Mouse (Mus musculus) liver, embryonic 12.5 days (tissue): ENCODE data around the gene Cdk9. TPM values are rescaled to one million over a fixed set of nuclear protein-coding genes. Genes with fewer than 3 reads are reported as not detected.

Experiments used
- ATAC-seq: fragments of 200-750 bp; cut with Nextera tagmentation; 2 replicates; pipeline ENCODE4 v1.8.0; 2017; ENCODE audit warnings: moderate number of reproducible peaks, mild to moderate bottlenecking, moderate library complexity
- H3K27ac ChIP-seq: fragments of 300-500 bp; sonication (generic); 2 replicates; pipeline ENCODE4 v1.5.1; 2016; ENCODE audit warnings: mild to moderate bottlenecking
- H3K27me3 ChIP-seq: fragments of 300-500 bp; sonication (generic); replicated peaks from 2 replicates; pipeline ENCODE4 v1.6.1; 2016; ENCODE audit warnings: mild to moderate bottlenecking, moderate library complexity
- H3K36me3 ChIP-seq: fragments of 300-500 bp; sonication (generic); 2 replicates; pipeline ENCODE4 v1.6.1; 2016; ENCODE audit warnings: mild to moderate bottlenecking, moderate library complexity
- H3K4me1 ChIP-seq: fragments of 300-500 bp; sonication (generic); 2 replicates; pipeline ENCODE4 v1.6.1; 2016
- H3K4me2 ChIP-seq: fragments of 300-500 bp; sonication (generic); 2 replicates; pipeline ENCODE4 v1.6.1; 2016; ENCODE audit warnings: mild to moderate bottlenecking, moderate library complexity
- H3K4me3 ChIP-seq: fragments of 300-500 bp; sonication (generic); 2 replicates; pipeline ENCODE4 v1.5.1; 2016; ENCODE audit warnings: mild to moderate bottlenecking, moderate library complexity
- H3K9ac ChIP-seq: fragments of 300-500 bp; sonication (generic); 2 replicates; pipeline ENCODE4 v1.6.1; 2016; ENCODE audit warnings: mild to moderate bottlenecking, moderate library complexity
- H3K9me3 ChIP-seq: fragments of 300-500 bp; sonication (generic); replicated peaks from 2 replicates; pipeline ENCODE4 v1.6.1; 2016; ENCODE audit warnings: mild to moderate bottlenecking, moderate library complexity
- WGBS: fragments of 180-500 bp; shearing (Covaris S2); methylation state at CpG from one replicate; pipeline ENCODE4 v1.1.7; 2016; ENCODE audit not compliant: insufficient replicate concordance; 5-methylcytosine and 5-hydroxymethylcytosine counted together
- polyA plus RNA-seq: library from polyadenylated mRNA; unstranded; fragments of >200 nt; fragmentation: Nextera tagmentation; extraction: Ambion mirVana; gene quantifications from 2 replicates; pipeline ENCODE4 v1.2.1, GENCODE M21; 2016

The Cdk9 gene
- polyA plus RNA-seq, 1 experiment from 2014 or later = 86.1 TPM

DNA sequence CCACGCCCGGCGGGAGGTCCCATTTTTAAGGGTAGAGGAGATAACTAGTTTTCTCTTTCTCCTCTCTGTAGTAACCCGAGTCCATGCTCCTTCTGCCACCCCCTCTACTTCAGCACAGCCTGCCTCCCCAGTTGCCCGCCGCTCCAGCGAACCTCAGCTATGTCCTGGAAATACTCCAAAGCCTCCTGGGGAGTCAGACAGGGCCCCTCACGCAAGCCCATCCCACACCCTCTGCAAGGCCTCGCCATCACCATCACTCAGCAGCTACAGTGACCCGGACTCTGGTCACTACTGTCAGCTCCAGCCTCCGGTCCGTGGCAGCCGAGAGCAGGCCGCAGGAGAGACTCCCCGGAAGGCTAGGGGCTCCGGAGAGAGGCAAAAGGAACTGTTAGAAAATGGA, 36.2 kb upstream of the Cdk9 start:
- WGBS = 79% methylated on average over 16 of the region's 16 CpGs
- H3K4me1 ChIP-seq = no peaks in the 10 kb centered on the region
- H3K9me3 ChIP-seq = no peaks in the 10 kb centered on the region
- H3K36me3 ChIP-seq = peaks cover 38% of the 10 kb centered on the region
- no peak for ATAC-seq
- no peak overlapping the region for H3K4me2 ChIP-seq
- no peak overlapping the region for H3K27ac ChIP-seq
- H3K9ac ChIP-seq = no peak overlapping the region
- H3K4me3 ChIP-seq = no peak overlapping the region
- 0 out of 2 replicates have a peak, but pooled peaks cover 3% of the 10 kb centered on the region for H3K27me3 ChIP-seq

DNA sequence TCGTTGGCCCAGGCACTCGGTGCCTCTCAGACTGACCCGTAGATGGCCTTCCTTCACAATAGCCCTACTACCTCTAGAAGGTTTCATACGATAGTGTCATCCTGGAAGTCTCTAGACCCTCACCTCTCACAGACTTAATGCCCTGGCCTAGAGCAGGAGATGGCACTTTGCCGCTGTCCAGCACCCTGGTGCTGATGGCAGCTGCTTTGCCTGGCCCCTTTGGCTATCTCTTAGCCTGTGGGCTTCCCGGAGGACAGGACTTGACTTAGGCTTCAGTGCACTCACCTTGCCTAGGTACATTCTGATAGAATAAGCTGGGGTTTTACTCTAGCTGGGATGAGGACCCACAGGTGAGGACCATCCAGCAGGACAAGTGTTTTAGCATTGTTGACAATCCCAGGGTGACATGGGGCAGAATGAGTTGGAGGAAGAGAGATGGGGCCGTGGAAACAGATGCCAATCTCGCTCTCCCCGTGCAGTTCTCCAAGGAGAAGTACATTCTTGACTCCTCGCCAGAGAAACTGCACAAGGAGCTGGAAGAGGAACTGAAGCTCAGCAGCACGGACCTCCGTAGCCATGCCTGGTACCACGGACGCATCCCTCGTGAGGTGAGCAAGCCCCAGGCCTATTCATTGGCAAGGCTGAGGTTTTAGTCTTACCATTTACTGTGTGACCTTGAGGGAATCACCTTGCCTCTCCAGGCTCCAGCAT, 31.6 kb upstream of the Cdk9 start:
- ATAC-seq = no peak
- WGBS = 62% methylated on average over 15 of the region's 15 CpGs

DNA sequence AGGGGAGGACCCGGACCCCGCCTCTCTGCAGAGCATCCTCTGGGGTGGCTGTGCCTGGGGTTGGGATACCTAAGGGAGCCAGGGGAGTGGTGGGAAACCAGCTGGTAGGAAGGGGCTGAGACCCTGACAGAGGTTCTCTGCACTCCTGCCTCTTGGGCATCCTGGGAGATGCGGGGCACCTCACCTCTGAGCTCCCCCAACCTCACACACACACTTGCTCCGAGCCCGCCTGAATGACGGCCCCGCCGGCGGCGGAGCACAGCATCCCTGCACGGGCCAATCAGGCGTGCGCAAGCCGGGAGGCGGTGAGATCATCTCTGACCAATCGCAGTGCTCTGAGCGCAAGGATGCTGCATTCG, 29.3 kb upstream of the Cdk9 start:
- peaks cover 36% of the 10 kb centered on the region for H3K27me3 ChIP-seq

More for the DNA sequence above, 31.6 kb upstream of the Cdk9 start:
- Histone ChIP-seq H3K4me2 (no peak overlapping the region), H3K27me3 (peaks cover 36% of the 10 kb centered on the region), H3K4me1 (peaks cover 11% of the 10 kb centered on the region), H3K36me3 (peaks cover 25% of the 10 kb centered on the region), H3K27ac (no peak overlapping the region), H3K9ac (no peak overlapping the region), H3K4me3 (no peak overlapping the region), H3K9me3 (no peaks in the 10 kb centered on the region)

GRCm38 (mm10) chr2:32741273-32742172, 28.6 kb upstream of the Cdk9 start:
- 0 out of 2 replicates have a peak, but pooled peaks have one; percentile 13 for ATAC-seq
- no peak overlapping the region for H3K27ac ChIP-seq
- H3K9ac ChIP-seq = no peak overlapping the region; the same call in 1 of the 2 replicates

More for the DNA sequence above, 29.3 kb upstream of the Cdk9 start:
- no peak overlapping the region for H3K4me3 ChIP-seq
- ATAC-seq = no peak
- no peak overlapping the region for H3K9ac ChIP-seq
- H3K4me2 ChIP-seq = 0 out of 2 replicates have a peak overlapping the region, but pooled peaks have one; percentile 69
- 68% methylated on average over 18 of the region's 18 CpGs for WGBS
- H3K27ac ChIP-seq = no peak overlapping the region
- peaks cover 17% of the 10 kb centered on the region for H3K36me3 ChIP-seq
- peaks cover 11% of the 10 kb centered on the region for H3K4me1 ChIP-seq
- H3K9me3 ChIP-seq = no peaks in the 10 kb centered on the region

GRCm38 (mm10) chr2:32740916-32741272, 28.0 kb upstream of the Cdk9 start, which contains the start of gene 6330409D20Rik:
Gene 6330409D20Rik, minus strand, starts transcription at chr2:32741016.
- H3K4me1 ChIP-seq = peaks cover 22% of the 10 kb centered on the region
- peaks cover 8% of the 10 kb centered on the region for H3K36me3 ChIP-seq
- 28% methylated on average over 11 of the region's 11 CpGs for WGBS
- no peaks in the 10 kb centered on the region for H3K9me3 ChIP-seq
- no peak for ATAC-seq
- H3K9ac ChIP-seq = no peak within 1 kb of the TSS; the same call in 1 of the 2 replicates
- H3K4me3 ChIP-seq = peak within 1 kb of the TSS; percentile 39
- H3K27me3 ChIP-seq = peaks cover 36% of the 10 kb centered on the region
- H3K27ac ChIP-seq = no peak within 1 kb of the TSS
- peak within 1 kb of the TSS; percentile 69 for H3K4me2 ChIP-seq

More at GRCm38 (mm10) chr2:32741273-32742172, 28.6 kb upstream of the Cdk9 start:
- Histone ChIP-seq H3K9me3 (no peaks in the 10 kb centered on the region), H3K4me2 (peak overlapping the region; percentile 69), H3K4me1 (peaks cover 15% of the 10 kb centered on the region), H3K4me3 (peak overlapping the region; percentile 39), H3K27me3 (peaks cover 36% of the 10 kb centered on the region), H3K36me3 (peaks cover 14% of the 10 kb centered on the region)
- 20% methylated on average over 55 of the region's 58 CpGs for WGBS

DNA sequence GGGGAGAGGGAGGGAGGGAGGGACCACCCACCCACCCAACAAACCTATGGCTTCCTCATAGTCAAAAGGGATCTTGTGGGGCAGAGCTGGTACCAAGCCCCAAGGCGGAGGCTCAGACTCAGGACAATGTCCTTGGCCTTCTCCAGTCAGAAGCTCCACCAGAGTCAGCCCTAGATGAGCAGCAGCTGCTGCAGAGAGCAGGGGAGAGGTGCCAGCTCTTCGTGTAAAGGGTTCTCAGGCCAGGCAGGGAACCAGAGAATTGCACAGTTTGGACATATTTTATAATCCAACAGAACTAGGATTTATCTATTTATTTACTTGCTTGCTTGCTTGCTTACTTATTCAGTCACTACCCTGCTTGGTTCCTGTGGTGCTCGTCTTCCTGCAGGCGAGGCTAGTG, 26.4 kb upstream of the Cdk9 start:
- H3K4me1 ChIP-seq = peaks cover 37% of the 10 kb centered on the region
- H3K27ac ChIP-seq = no peak overlapping the region
- H3K4me2 ChIP-seq = no peak overlapping the region
- no peak overlapping the region for H3K9ac ChIP-seq
- no peaks in the 10 kb centered on the region for H3K9me3 ChIP-seq
- WGBS = 66% methylated on average over 4 of the region's 4 CpGs
- ATAC-seq = no peak
- H3K36me3 ChIP-seq = no peaks in the 10 kb centered on the region
- H3K4me3 ChIP-seq = no peak overlapping the region
- H3K27me3 ChIP-seq = peaks cover 33% of the 10 kb centered on the region

DNA sequence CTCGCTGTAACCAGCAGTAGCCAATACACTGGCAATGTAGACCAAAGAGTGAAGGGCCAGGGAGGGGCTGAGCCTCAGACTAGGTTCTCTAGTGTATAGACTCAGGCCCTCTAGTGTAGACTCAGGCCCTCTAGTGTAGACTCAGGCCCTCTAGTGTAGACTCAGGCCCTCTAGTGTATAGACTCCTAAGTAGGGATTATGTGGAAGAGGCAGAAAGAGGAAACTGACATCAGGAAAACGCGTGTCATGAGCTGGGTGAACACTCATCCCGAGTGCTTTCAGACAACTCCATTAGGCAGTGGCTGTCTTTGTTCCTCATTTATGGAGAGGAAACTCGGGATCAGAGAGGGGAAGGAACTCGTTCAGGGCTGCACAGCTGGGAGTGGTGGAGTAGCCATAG, 24.1 kb upstream of the Cdk9 start:
- Histone ChIP-seq H3K9me3 (no peaks in the 10 kb centered on the region), H3K36me3 (no peaks in the 10 kb centered on the region), H3K27me3 (peaks cover 19% of the 10 kb centered on the region), H3K4me1 (peaks cover 37% of the 10 kb centered on the region), H3K9ac (no peak overlapping the region), H3K27ac (no peak overlapping the region), H3K4me3 (no peak overlapping the region), H3K4me2 (no peak overlapping the region)
- WGBS = 45% methylated on average over 6 of the region's 6 CpGs
- ATAC-seq = no peak

DNA sequence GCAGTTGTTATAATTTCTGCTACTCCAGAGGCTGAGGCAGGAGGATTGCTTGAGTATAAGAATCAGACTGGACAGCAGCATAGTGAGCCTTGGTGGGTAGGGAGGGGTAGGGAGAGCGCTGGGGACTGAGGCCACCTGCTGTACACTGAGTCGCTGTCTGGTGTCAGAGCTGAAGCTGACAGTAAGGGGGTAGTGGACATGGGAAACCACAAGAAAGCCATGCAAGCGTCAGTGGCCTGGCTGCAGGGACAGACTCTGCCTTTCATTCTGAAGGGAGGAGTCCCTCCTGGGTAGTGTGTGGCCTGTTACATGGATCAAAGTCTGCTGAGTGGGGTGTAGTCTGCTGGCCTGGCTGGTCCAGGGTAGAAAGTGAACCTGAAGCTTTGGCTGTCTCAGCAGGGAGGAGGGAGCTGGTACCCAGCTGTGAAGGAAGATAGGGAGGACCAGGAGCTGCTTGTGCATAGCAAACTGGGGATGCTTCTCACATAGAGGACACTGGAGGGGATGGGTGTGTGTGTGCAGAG, 23.5 kb upstream of the Cdk9 start:
- no peak overlapping the region for H3K4me3 ChIP-seq
- no peak for ATAC-seq

GRCm38 (mm10) chr2:32734933-32735332, 22.1 kb upstream of the Cdk9 start:
- no peaks in the 10 kb centered on the region for H3K9me3 ChIP-seq
- no peaks in the 10 kb centered on the region for H3K27me3 ChIP-seq
- H3K4me2 ChIP-seq = no peak overlapping the region
- 31% methylated on average over 4 of the region's 4 CpGs for WGBS
- no peaks in the 10 kb centered on the region for H3K36me3 ChIP-seq
- peak overlapping the region; percentile 34; the same call in 1 of the 2 replicates for H3K27ac ChIP-seq
- no peak overlapping the region; the same call in 1 of the 2 replicates for H3K9ac ChIP-seq
- H3K4me1 ChIP-seq = peaks cover 36% of the 10 kb centered on the region
- ATAC-seq = peak; percentile 44
- no peak overlapping the region for H3K4me3 ChIP-seq

More for the DNA sequence above, 23.5 kb upstream of the Cdk9 start:
- peaks cover 33% of the 10 kb centered on the region for H3K4me1 ChIP-seq
- H3K9ac ChIP-seq = no peak overlapping the region
- no peaks in the 10 kb centered on the region for H3K9me3 ChIP-seq
- 30% methylated on average over 3 of the region's 3 CpGs for WGBS
- no peak overlapping the region for H3K4me2 ChIP-seq
- no peaks in the 10 kb centered on the region for H3K36me3 ChIP-seq
- H3K27ac ChIP-seq = no peak overlapping the region
- H3K27me3 ChIP-seq = peaks cover 13% of the 10 kb centered on the region

DNA sequence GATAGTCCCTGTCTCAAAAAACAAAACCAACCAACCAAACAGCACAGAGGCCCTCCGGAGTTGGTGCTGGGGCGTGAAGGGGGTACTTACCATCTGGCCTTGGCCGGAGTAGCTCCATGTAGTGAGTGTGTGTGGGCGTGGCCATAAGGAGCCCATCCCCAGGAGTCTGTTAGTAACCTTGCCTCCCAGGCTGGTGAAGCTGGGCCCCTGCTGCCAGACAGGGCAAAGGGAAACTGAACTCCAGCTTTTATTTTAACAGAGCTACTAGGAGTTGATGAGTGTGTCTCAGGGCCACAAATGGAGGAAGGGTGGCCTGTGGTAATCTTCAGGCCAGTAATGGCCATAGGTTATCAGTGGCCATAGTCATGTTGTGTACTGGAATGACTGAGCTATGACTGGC, 21.6 kb upstream of the Cdk9 start:
- Histone ChIP-seq H3K9me3 (no peaks in the 10 kb centered on the region), H3K4me2 (no peak overlapping the region), H3K36me3 (no peaks in the 10 kb centered on the region), H3K4me3 (no peak overlapping the region), H3K27me3 (no peaks in the 10 kb centered on the region), H3K4me1 (peaks cover 36% of the 10 kb centered on the region), H3K27ac (peak overlapping the region; percentile 34; the same call in 1 of the 2 replicates), H3K9ac (no peak overlapping the region)
- no peak; the same call in 1 of the 2 replicates for ATAC-seq
- 41% methylated on average over 4 of the region's 4 CpGs for whole genome bisulfite sequencing

DNA sequence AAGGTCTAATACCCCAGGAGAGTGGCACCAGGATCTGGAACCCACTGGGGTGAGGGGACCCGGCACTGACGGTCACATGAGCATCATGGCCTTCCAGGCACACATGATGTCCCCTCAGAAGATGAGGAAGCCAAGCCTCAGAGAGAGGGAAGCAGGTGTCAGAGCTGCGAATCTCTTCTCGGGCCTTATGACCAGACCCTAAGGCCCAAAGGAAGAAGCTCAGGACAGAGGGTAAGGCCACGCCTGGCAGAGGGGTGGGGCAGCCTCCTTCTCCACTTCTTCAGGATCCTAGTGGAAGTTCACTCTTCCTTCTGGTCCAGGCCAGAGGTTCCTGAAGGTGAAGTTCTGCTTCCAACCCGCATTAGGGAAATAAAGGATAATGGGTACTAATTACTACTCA, 19.8 kb upstream of the Cdk9 start:
- H3K27me3 ChIP-seq = no peaks in the 10 kb centered on the region
- H3K36me3 ChIP-seq = no peaks in the 10 kb centered on the region
- no peaks in the 10 kb centered on the region for H3K9me3 ChIP-seq
- no peak overlapping the region for H3K4me3 ChIP-seq
- 58% methylated on average over 6 of the region's 6 CpGs for WGBS
- no peak overlapping the region for H3K9ac ChIP-seq
- H3K4me2 ChIP-seq = no peak overlapping the region
- no peak overlapping the region for H3K27ac ChIP-seq
- H3K4me1 ChIP-seq = peaks cover 37% of the 10 kb centered on the region
- ATAC-seq = no peak

DNA sequence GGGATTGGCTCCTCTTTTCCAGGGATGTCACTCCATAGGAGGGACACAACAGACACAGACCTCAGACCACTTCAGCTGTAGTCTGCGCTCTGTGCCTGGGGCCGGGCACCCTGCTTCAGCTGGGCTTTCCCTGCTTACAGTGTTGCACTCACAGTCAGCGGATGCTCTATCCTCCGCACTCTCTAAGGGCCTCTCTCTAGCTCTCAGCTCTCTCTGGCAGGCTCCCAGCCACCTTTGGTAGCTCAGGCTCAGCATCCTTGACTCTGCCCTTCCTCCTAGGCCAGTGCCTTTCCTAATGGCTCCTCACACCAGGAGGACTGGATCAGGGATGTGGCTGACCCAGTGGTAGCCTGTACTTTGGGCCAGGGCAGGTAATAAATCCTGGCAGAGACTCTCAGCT, 19.0 kb upstream of the Cdk9 start:
- Histone ChIP-seq H3K4me3 (no peak overlapping the region), H3K36me3 (no peaks in the 10 kb centered on the region), H3K9me3 (no peaks in the 10 kb centered on the region), H3K4me1 (peaks cover 44% of the 10 kb centered on the region), H3K27me3 (no peaks in the 10 kb centered on the region), H3K27ac (peak overlapping the region; percentile 22; the same call in 1 of the 2 replicates), H3K9ac (no peak overlapping the region), H3K4me2 (no peak overlapping the region)
- no peak for ATAC-seq
- 75% methylated on average over 4 of the region's 4 CpGs for WGBS
